Mouse (Mus musculus) thymus, adult 2 months (tissue): ENCODE data around the gene Rb1. TPM values are rescaled to one million over a fixed set of nuclear protein-coding genes. Genes with fewer than 3 reads are reported as not detected.

Source experiments
- DNase-seq: peaks from one replicate; pipeline ENCODE4 v3.0.0; 2021
- H3K27ac ChIP-seq: fragments of 200-500 bp; 2 replicates; pipeline ENCODE4 v1.5.1; 2012; ENCODE audit warnings: low read length, control low read depth; ENCODE audit not compliant: control insufficient read depth, insufficient read depth
- H3K27me3 ChIP-seq: fragments of 200-500 bp; 2 replicates; pipeline ENCODE4 v1.6.1; 2012; ENCODE audit warnings: mild to moderate bottlenecking, low read length, moderate library complexity, mixed read lengths; ENCODE audit not compliant: control insufficient read depth, insufficient read depth
- H3K36me3 ChIP-seq: fragments of 200-500 bp; 2 replicates; pipeline ENCODE4 v1.6.1; 2012; ENCODE audit warnings: mild to moderate bottlenecking, low read length, moderate library complexity; ENCODE audit not compliant: control insufficient read depth, insufficient read depth
- H3K4me1 ChIP-seq: fragments of 200-500 bp; replicated peaks from 2 replicates; pipeline ENCODE4 v1.6.1; 2012; ENCODE audit warnings: low read length; ENCODE audit not compliant: control insufficient read depth, insufficient read depth
- H3K4me3 ChIP-seq: fragments of 200-500 bp; 2 replicates; pipeline ENCODE4 v1.5.1; 2012; ENCODE audit warnings: mild to moderate bottlenecking, low read length, control low read depth, moderate library complexity; ENCODE audit not compliant: control insufficient read depth, insufficient read depth
- CTCF ChIP-seq: fragments of 200-500 bp; IDR thresholded peaks from 2 replicates; pipeline ENCODE4 v1.5.1; 2012; ENCODE audit warnings: mild to moderate bottlenecking, control low read depth, low read length, moderate library complexity, borderline replicate concordance; ENCODE audit not compliant: control insufficient read depth, poor library complexity, insufficient read depth; ENCODE audit errors: extremely low read depth
- POLR2A ChIP-seq: fragments of 200-500 bp; IDR thresholded peaks from 2 replicates; pipeline ENCODE4 v1.6.1; 2012; ENCODE audit warnings: mild to moderate bottlenecking, low read length, control low read depth, moderate library complexity; ENCODE audit not compliant: control insufficient read depth, poor library complexity, insufficient read depth; ENCODE audit errors: extremely low read depth
- WGBS: fragments of 180-500 bp; shearing (Covaris S2); methylation state at CpG from one replicate; pipeline ENCODE4 v1.1.7; 2018; 5-methylcytosine and 5-hydroxymethylcytosine counted together
- polyA plus RNA-seq: library from polyadenylated mRNA; depleted of rRNA; stranded (reverse); fragments of >200 nt; gene quantifications from 2 replicates; pipeline ENCODE4 v1.2.3, GENCODE M21; 2012

Rb1 gene
- polyA plus RNA-seq, 1 experiment: 17.1 TPM

DNA sequence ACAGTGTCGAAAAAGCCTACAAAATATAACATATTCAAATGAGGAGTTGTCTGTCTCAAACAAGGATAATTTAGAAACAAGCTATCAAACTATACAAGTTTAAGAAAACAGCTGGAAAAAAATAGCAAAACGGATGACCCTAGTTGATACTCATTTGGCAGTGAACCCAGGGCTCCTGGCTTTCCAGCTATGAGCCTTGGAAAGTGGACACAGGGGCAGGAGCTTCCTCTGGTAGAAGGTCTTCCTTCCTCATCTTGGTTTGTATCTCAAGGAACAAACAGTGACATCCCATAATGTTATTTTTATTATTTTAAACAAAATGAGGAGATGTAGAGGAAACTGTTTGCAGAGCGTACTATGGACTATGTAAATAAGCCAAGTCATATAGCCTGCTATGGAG lies 177.5 kb downstream of the Rb1 start:
- Histone ChIP-seq H3K27me3 (no peaks in the 10 kb centered on the region), H3K27ac (no peak overlapping the region), H3K36me3 (peaks cover 19% of the 10 kb centered on the region), H3K4me3 (no peak overlapping the region), H3K4me1 (peaks cover 15% of the 10 kb centered on the region)
- TF ChIP-seq POLR2A (no peak), CTCF (no peak)
- no peak for DNase-seq
- 92% methylated on average over 3 of the region's 3 CpGs for whole genome bisulfite sequencing

DNA sequence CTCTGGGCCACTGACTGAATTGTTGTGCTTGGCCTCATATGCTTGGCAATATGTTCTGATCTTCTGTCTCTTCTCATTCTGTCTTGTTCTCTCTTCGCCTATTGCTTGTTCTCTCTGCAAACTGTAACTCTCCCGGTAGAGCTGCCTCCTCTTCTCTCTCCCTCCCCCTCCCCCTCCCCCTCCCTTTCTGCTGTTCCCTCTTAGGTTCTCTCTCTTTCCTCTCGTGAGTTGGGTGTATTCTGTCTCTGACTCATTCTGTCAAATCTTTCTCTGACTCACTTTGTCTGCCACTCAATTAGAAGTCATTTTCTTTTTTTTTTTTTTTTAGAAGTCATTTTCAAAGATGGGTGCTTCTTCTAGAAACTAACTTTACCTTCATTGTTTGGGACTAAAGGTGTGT lies 178.9 kb downstream of the Rb1 start:
- Histone ChIP-seq H3K4me3 (no peak overlapping the region), H3K4me1 (peaks cover 16% of the 10 kb centered on the region), H3K27me3 (no peaks in the 10 kb centered on the region), H3K27ac (peak overlapping the region; percentile 22; the same call in 1 of the 2 replicates), H3K36me3 (peaks cover 10% of the 10 kb centered on the region)
- WGBS: 46% methylated on average over 3 of the region's 3 CpGs
- DNase-seq: no peak
- TF ChIP-seq POLR2A (no peak), CTCF (no peak)

DNA sequence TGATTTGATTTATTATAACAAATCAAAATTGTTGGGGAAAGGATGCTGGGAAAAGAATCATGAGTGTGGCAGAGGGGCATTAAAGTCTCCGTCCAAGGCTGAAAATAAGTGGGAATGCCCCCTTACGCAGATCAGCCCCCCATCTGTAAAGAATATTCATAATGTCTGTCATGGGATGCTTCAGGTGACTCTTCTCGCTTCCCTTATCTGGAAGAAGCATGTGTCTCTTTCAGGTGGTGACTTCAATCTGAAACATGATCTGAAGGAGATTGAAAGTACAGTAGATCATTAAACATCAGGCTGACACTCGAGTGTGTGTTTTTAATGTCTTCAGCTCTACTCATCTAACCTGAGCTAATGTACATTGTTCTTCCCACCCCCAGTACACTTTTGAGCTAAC lies 180.1 kb downstream of the Rb1 start:
- no peak overlapping the region for H3K27ac ChIP-seq
- WGBS: 84% methylated on average over 4 of the region's 4 CpGs
- no peak for TF ChIP-seq CTCF
- no peak for TF ChIP-seq POLR2A
- DNase-seq: no peak
- no peaks in the 10 kb centered on the region for H3K27me3 ChIP-seq
- H3K36me3 ChIP-seq: peaks cover 5% of the 10 kb centered on the region; the same call in 1 of the 2 replicates
- H3K4me3 ChIP-seq: no peak overlapping the region
- peaks cover 22% of the 10 kb centered on the region for H3K4me1 ChIP-seq

DNA sequence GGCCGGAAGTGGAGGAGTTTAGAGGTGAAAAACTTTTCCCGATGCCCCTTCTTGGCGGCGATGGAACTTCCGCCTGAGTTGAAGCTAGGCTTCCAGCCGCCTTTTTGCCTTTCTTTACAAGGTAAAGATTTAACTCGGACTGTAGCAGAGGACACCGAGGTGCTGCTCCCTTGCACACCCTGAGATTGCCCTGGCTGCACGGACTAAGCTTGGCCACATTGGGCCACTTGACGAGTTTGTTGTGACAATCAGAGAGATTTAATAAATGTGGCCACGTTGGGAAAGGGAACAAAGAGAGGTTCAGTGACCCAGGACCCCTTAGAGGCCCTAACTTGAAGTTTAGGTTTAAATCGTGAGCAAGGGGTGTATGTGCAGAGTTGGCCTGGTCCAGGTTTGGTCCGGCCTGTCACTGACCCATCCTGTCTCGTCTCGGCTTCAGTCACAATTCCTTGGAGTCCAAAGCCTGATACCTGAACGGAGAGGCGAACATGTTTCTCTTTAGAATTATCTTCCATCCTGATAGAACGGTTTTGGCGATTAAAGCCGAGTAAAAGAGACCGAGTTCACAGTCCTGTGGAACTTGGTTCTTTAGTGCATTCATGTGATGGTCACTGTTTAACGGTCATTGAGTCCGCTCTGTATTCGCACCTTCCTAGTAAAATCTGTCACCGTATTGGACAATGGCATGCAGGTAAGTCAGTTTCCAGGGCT lies 181.8 kb downstream of the Rb1 start:
- DNase-seq: no peak
- H3K4me1 ChIP-seq: peaks cover 22% of the 10 kb centered on the region
- no peaks in the 10 kb centered on the region for H3K27me3 ChIP-seq
- peak overlapping the region; percentile 94 for H3K4me3 ChIP-seq
- 40% methylated on average over 25 of the region's 25 CpGs for WGBS
- peak overlapping the region; percentile 98 for H3K27ac ChIP-seq
- TF ChIP-seq POLR2A: no peak
- no peak for TF ChIP-seq CTCF
- no peaks in the 10 kb centered on the region; the same call in 1 of the 2 replicates for H3K36me3 ChIP-seq

DNA sequence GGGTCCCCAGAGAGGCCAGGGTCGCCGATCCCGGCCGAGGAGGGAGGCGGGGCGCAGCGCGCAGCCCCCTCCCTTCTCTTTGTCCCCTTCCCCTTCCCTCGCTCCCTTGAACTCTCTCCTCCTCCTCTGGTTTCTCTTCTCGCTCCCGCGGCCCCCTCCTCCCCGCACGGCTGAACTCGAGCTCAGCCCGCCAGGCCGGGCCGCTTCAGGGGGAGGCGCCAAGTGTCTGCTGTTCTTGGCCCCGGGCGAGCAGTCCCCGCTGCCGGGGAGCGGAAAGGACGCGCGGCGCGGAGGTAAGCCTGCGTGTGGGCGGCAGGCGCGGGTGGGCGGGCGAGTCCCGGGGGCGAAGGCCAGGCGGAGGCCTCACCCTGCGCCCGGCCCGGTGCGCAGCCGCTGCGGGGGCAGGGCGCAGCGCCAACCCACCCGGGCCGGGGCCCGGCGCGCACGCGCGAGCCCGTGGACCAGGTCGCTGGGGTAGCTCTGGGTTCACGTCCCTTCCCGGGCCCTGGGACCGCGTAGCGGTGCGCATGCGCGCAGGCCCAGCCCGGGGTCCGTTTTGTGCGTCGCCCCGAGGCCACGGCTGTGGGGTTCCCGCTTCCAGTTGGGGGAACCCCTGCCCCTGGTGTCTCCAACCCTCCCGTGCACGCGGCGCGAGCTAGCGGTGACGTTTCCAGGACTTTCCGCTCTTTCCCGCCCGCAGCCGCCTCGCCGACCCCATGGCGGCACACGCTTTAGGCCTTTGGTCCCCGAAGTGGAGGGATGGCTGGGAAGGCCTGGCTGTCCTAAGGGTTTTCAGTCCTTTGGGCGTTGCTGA lies 182.5 kb downstream of the Rb1 start:
- H3K4me1 ChIP-seq: peaks cover 24% of the 10 kb centered on the region
- DNase-seq: peak; percentile 88
- H3K4me3 ChIP-seq: peak overlapping the region; percentile 94
- under 1% methylated on average over 87 of the region's 88 CpGs for WGBS
- TF ChIP-seq CTCF (no peak), POLR2A (peak; percentile 95)
- no peaks in the 10 kb centered on the region for H3K27me3 ChIP-seq
- H3K27ac ChIP-seq: peak overlapping the region; percentile 98
- no peaks in the 10 kb centered on the region; the same call in 1 of the 2 replicates for H3K36me3 ChIP-seq

DNA sequence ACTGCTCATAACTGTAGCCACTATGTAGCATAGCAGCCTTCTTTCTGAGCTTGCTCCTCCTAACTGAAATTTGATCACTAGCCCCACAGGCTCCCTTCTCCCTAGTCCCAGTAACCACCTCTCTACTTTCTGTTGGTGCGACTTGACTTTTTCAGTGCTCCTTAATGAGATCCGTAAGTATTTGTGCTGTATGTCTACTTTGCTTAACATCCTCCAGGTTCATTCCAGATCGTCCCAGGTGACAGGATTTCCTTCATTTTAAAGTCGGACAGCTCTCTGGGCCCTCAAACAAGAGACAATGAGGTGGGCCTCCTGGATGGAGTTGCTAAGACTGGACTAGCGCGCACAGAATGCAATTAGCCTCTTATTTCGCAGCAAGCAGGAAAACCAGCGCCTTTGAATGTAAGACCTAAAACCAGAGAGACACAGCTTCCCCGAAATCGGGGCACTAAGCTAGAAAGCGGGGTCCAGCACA lies 183.2 kb downstream of the Rb1 start:
- no peak for DNase-seq
- 3% methylated on average over 11 of the region's 11 CpGs for WGBS

More for the DNA sequence above, 183.2 kb downstream of the Rb1 start:
- peak overlapping the region; percentile 94 for H3K4me3 ChIP-seq
- no peaks in the 10 kb centered on the region for H3K27me3 ChIP-seq
- TF ChIP-seq POLR2A (no peak), CTCF (no peak)
- H3K27ac ChIP-seq: peak overlapping the region; percentile 98
- H3K36me3 ChIP-seq: no peaks in the 10 kb centered on the region
- peaks cover 24% of the 10 kb centered on the region for H3K4me1 ChIP-seq
